Mouse (Mus musculus) liver, adult (tissue): ENCODE measurements around the gene AI597479.

Experiments
- GATA4 ChIP-seq: IDR thresholded peaks from 2 replicates; pipeline ENCODE4 v1.6.1; 2014; ENCODE audit warnings: mild to moderate bottlenecking, low read length; ENCODE audit not compliant: insufficient replicate concordance

The AI597479 gene

DNA sequence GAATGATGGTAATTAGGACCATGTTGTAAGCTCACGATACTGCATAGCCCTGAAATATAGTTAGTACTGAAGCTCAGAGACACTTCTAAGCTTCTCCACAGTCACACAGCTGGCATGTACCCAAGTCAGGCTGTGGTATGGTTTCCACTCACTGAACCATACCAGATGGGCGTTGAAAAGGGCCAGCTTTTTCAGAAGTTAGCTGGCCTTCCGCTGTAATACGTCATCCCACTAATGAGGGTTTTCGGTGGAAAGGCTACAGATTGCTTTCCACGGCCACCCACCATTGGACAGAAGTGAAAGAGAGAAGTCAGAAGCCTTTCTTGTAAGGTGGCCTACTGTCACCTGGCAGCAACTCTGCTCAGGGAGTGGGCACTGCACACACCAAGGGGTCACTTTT lies 44.3 kb downstream of the AI597479 start:
- TF ChIP-seq GATA4 = no peak

DNA sequence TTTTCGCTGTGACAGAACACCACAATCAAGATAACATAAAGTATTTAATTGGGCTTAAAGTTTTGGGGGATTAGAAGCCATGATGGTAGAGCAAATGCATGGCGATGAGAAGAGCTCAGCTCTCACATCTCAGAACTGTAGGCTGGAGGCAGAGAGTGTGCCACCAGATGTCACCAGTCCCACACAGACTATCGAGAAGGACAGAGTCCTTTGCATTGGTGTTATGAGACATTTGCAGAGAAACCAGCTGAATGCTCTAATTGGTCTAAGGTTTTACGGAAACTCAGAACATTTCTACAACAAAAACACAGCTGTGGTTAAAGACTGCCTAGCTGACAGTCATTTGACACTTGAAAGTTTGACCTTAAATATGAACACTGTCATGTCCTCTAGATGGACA lies 44.8 kb downstream of the AI597479 start:
- TF ChIP-seq GATA4 = no peak

DNA sequence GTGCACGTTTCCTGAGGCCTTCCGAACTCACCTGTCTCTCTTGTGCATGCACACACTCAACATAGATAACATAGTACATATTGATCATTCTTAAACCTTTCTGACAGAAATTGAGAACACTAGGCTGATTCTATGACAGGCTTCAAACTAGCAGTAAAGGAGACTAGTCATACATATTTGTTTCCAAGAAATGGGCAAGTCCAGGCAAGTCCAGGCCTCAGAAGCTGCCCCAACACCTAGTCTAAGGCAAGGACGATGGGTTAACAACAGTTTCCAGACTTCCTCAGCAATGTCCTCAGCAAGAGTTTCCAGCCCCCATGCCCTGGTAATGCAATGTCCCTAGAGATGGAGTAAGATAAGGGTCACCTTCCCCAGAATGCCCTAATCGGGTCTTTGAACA lies 45.3 kb downstream of the AI597479 start:
- TF ChIP-seq GATA4 = no peak

DNA sequence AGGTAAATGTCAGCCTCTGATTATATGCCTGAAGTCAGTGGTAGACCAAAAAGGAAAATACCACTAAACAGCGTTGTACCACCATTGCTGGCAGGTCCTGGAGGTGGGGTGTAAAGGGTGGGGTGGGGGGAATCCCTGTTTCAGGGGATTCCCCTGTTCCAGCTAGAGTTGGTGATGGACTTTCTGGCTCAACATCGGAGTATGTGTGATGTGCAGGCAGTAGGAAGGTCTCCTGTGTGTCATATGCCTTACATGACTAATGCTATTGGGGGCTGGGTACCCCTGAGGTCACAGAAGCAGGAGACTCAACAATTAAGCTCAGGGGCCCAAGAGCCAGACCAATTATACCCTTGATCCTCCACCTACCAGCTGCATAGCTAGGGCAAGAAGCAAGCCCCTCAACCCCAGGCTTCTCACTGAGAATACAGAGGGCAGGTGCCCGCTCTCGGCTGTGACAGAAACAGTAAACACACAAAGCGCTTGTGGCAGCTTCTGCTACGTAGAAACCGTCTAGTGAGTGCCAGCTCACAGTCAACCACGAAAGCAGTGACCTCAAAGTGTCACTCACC lies 45.9 kb downstream of the AI597479 start:
- TF ChIP-seq GATA4 = no peak

DNA sequence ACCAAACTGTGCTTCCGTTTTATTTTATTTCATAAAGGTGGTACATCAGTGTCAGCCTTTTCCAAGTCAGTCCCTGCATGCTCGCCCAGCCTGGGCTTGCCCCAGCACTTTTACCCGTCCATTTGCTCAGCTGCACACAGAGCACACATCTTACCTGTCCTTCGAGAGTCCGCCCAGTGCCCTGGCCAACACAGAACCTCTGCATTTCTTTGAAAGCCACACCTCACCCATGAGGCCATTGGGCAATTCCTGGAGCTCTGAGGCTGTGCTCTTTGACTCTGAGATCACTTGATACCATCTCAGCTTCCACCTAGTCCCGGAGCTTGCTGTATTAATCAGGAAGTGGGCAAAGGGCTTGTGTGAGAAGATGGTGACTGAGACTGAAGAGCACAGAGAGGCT lies 46.9 kb downstream of the AI597479 start:
- TF ChIP-seq GATA4 = no peak

DNA sequence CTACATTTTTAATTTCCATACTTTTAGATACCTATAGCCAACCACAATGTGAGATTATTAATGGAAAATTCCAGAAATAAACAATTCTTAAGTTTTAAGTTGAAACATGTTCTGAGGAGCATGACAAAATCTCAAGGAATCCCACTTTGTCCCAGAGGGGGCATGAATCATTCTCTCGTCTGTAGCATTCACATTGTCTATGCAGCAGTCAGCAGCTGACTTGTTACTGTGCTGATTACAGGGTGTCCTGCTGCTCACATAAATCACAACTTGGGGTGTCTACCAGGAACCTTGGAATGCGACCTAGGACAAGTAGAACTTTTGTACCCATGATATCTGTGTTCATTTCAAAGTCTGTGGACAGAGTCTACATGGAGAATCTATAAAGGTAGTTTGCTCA lies 49.0 kb downstream of the AI597479 start:
- no peak for TF ChIP-seq GATA4

DNA sequence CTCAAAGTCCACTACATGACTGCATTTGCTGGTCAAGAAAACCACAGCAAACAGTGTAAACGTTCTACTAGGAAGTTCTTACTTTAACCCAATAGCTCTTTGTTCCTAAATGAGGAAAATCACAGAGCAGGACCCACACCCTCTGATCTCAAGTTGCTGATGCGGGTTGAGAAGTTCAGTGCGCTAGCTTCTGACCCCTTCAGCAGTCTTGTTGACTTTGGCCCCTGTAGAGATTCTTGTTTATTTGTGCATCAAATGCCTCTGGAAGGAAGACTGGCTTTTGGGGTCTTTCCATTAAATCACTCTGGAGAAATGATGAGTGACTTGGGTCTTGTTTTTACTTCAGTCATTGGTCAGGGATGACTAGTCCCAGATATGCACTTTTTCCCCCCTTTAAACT lies 51.7 kb downstream of the AI597479 start:
- no peak for TF ChIP-seq GATA4

DNA sequence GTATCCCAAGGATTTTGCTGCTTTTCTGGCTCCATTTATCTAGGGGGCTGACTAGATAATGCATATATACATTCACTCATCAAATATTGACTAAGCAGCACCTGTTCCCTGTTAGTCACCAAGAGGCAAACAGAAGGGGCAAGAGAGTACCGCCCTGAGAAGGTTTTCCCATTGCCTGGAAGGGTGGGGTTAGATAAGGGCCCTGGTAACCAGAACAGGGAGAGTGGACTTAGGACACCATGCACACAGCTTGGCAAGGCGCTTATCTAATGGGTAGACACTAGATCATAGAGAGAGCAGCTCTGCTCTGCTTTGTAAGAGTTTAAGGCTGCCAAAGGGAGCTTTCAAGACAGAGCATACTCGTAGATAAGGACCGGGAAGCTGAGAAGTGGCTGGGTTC lies 54.1 kb downstream of the AI597479 start:
- no peak for TF ChIP-seq GATA4

DNA sequence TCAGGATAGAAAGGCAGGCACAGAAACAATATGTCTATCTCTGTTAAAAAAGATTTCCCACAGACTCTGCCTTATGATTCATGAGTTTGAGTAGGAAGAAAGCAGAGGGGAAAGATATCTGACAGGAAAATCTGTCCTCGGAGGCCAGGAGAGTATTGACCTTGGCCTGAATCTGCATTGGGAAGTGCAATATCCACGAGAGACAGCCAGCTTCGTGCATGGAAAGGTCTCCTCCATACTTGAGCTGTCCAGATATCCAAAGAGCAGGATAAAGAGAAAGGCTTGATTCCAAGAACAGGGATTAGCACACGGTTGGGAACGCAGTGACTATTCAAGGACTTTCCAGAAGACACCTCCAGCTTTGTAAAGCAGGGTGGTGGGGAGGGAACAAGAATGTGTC lies 55.0 kb downstream of the AI597479 start:
- no peak for TF ChIP-seq GATA4

DNA sequence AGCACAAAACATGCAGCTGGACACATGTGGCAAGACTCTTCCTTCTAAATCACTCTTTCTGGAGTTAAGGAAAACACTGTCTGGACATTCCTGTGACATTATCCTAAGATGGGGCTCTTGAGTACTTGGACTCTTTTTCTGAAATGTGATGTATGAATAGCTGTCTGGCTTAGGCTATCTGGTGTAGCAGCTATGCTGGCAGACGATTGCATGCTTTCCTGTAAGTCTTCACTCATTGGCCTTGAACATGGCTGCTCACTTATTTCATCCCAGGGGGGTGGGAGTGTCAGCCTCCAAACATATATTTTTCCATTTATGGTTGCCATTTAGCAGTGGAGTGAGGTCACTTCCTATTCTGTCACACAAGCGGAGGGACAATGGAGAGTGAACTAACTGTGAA lies 56.0 kb downstream of the AI597479 start:
- TF ChIP-seq GATA4 = no peak

DNA sequence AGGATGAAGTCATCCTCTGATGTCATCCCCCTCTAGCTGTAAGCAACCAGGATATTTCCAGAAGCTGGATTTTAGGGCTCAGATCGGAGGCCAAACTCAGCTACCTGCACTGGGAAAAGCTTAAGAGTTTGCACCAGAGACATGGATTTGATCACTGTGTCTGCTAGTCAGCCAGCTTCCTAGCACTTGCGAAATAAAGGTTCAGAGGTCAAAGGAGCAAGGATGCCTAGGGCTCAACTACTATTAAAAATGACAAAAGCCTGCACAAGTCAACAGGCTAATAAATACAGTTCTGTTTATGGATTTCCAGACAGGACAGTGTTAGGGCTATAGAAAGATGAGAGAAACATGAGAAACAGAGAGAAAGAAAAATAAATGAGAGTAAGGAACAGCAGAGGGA lies 59.4 kb downstream of the AI597479 start:
- TF ChIP-seq GATA4 = no peak

DNA sequence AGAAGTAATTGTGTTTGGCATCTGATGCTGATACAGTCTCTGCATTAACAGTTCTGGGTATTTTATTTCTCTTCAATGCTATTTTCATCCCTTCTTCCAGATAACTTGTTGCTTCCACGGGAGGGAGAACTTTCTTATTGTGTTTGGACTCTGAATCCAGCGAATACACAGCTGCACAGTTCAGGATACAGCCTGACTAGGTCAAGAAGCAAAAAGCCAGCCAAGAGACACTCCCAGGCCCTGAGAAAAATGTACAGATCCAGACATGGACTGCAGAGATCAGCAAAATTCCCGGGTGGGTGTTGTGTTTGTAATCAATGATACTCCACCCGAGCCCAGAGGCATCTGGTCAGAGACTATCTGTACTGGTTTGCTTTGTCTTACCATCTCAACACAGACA lies 60.9 kb downstream of the AI597479 start:
- TF ChIP-seq GATA4 = no peak

DNA sequence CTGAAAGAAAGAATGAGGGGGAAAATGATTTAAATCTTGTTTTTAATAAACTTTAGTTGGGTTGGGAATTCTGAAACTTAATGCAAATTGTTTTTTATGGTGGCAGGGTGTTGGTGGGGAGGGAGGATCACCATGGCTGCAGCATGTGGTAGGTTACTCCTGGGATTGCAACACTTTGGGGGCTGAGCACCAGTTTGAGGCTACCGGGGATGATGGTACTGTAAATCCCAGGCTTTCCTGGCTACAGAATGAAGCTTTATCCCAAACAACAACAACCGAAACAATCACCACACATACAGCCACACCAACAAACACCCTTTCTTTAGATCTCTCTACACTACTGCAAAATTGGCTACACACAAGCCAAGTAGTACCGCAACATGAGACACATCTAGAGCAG lies 63.9 kb downstream of the AI597479 start:
- no peak for TF ChIP-seq GATA4

DNA sequence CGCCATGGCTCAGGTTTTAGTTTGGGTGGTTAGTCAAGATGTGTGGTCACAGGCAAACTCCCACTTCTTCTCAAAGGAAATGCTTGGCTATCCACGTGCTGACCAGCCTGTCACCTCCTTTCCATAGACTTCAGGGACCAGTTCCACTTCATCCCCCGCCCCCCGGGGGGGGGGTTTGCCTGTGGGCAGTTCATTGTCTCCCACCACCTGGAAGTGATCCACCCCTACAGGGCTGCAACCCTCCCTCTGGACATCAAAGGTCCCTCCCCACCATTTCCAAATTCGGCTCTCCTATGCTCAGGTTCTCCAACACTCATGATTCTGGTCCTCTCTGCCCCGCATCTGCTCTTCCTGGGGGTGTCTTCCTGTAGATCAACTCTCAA lies 64.6 kb downstream of the AI597479 start:
- TF ChIP-seq GATA4 = no peak

DNA sequence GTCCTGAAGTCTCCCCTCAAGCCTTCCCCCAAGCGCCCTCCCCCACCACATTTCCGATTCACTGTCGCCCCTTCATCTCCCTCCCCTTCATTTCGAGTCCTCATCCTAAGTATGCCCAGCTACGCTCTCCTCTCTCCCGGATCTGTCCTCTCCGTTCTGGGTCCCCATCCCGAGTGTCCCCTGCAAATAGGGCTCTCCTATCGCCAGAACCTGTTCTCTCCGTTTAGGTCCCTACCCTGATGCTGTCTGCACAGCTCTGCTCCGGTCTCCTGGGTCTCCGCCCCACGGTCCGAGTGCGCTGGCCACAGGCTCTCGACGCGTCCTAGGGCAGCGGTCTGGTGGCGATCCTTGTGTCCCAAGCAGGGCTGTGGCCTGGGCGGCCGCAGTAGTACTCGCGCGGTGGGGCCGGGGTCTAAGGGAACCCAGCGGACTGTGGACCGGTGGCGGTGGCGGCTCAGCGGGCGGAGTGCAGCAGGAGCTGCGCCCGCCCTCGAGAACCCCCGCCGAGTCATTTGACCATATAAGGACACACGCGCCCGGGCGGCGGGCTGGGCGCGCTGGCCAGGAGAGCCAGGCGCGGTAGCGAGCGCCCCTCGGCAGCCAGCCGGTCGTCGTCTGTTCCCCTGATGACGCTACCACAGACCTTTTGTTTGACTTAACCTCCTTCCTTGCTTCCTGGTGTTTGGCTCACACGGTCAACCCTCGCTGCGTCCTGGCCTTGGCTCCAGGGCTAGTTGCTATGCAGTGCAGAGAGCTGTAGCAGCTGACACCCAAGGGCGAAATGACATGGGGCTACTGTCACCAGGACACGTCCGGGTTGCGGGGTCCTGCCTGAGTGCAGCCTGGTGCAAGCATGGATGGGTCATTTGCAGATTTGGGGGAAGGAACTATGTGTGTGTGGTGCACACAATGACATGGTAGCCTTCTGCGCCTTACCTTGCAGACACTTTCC lies 65.2 kb downstream of the AI597479 start:
- no peak for TF ChIP-seq GATA4

DNA sequence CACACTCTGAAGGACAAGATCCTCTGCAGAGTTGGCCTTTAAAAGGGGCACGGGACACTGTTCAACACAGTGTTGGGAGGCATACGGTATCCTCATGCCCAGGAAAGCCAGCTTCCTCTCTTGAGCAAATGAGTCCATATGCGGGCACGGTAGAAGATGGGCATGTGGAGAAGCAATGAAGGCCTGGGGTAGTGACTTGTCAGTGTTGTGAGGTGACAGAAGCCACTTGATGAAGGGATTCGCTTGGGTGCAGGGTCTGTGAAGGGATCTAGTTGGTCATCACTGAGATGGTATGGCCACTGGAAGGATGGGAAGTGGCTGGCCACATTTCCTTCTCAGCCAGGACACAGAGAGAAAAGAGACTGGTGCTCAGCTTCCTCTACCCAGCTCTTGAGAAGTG lies 66.1 kb downstream of the AI597479 start:
- no peak for TF ChIP-seq GATA4
